Mouse (Mus musculus) c-Kit-negative CD71-positive TER-119-positive erythroid progenitor cells, embryonic 14.5 days (primary cell): ENCODE measurements around the gene Rps12.
"Not testable (repeated sequence)": the region's sequence is repeated elsewhere in the genome, so short reads cannot be mapped to it uniquely, and the experiment has no call there.

Source experiments
- DNase-seq: peaks from one replicate; pipeline ENCODE4 v3.0.0-alpha.2; 2013; ENCODE audit warnings: low read depth, low spot score

Rps12 gene

GRCm38 (mm10) chr10:23787062-23787821 is at the start of gene Rps12:
Gene Rps12 (minus strand): TSS chr10:23787275.
- peak; percentile 99 for DNase-seq

GRCm38 (mm10) chr10:23836003-23836964 is 49.2 kb upstream of the Rps12 start:
- DNase-seq = no peak

GRCm38 (mm10) chr10:23826516-23826915 is 39.4 kb upstream of the Rps12 start:
- no peak for DNase-seq

GRCm38 (mm10) chr10:23816241-23816640 is 29.2 kb upstream of the Rps12 start:
- no peak for DNase-seq

- peak; percentile 41 for DNase-seq
These were observed 28.1 kb upstream of the Rps12 start for GRCm38 (mm10) chr10:23815168-23815567.

GRCm38 (mm10) chr10:23812852-23813766 is 26.0 kb upstream of the Rps12 start:
- DNase-seq = no peak

GRCm38 (mm10) chr10:23812438-23812759 is 25.3 kb upstream of the Rps12 start:
- DNase-seq = no peak

- no peak for DNase-seq
These were observed 24.8 kb upstream of the Rps12 start for GRCm38 (mm10) chr10:23811635-23812437.

- DNase-seq = no peak
These were observed 19.1 kb upstream of the Rps12 start for GRCm38 (mm10) chr10:23806201-23806600.

GRCm38 (mm10) chr10:23804665-23805064 is 17.6 kb upstream of the Rps12 start:
- no peak for DNase-seq

GRCm38 (mm10) chr10:23802911-23803310 is 15.8 kb upstream of the Rps12 start:
- DNase-seq = no peak

GRCm38 (mm10) chr10:23799933-23800332 is 12.9 kb upstream of the Rps12 start:
- DNase-seq = no peak

- no peak for DNase-seq
These were observed 11.1 kb upstream of the Rps12 start for GRCm38 (mm10) chr10:23798142-23798541.

- DNase-seq = no peak
These were observed 10.5 kb upstream of the Rps12 start for GRCm38 (mm10) chr10:23797606-23798005.

- no peak for DNase-seq
These were observed 9.8 kb upstream of the Rps12 start, which contains the start of gene Slc18b1 for GRCm38 (mm10) chr10:23796551-23797503. Gene Slc18b1 (plus strand): TSS chr10:23796986.

- no peak for DNase-seq
These were observed 8.9 kb upstream of the Rps12 start for GRCm38 (mm10) chr10:23795871-23796520.

GRCm38 (mm10) chr10:23788056-23788600 is 1.1 kb upstream of the Rps12 start:
- DNase-seq = no peak

- not testable (repeated sequence) for DNase-seq
These were observed 440 bp downstream of the Rps12 start for GRCm38 (mm10) chr10:23786631-23787038.

GRCm38 (mm10) chr10:23786040-23786439 is 1.0 kb downstream of the Rps12 start:
- no peak for DNase-seq
